Mouse (Mus musculus) embryonic facial prominence, embryonic 14.5 days (tissue): ENCODE results near the gene Pacs1. TPM values are rescaled to one million over a fixed set of nuclear protein-coding genes. Genes with fewer than 3 reads are reported as not detected.
"Not testable (repeated sequence)": the region's sequence is repeated elsewhere in the genome, so short reads cannot be mapped to it uniquely, and the experiment has no call there.

Source experiments
- ATAC-seq: fragments of 200-750 bp; cut with Nextera tagmentation; 2 replicates; pipeline ENCODE4 v1.8.0; 2017; ENCODE audit warnings: low read depth, moderate number of reproducible peaks, moderate TSS enrichment
- DNase-seq: peaks from one replicate; pipeline ENCODE4 v3.0.0-alpha.2; 2015; ENCODE audit warnings: low spot score
- H3K27ac ChIP-seq: fragments of 300-500 bp; sonication (generic); replicated peaks from 2 replicates; pipeline ENCODE4 v1.5.1; 2014; ENCODE audit warnings: low read depth, mild to moderate bottlenecking, low read length, moderate library complexity
- H3K27me3 ChIP-seq: fragments of 300-500 bp; sonication (generic); replicated peaks from 2 replicates; pipeline ENCODE4 v1.6.1; 2014; ENCODE audit warnings: low read length; ENCODE audit not compliant: control insufficient read depth, insufficient read depth
- H3K36me3 ChIP-seq: fragments of 300-500 bp; sonication (generic); 2 replicates; pipeline ENCODE4 v1.6.1; 2014; ENCODE audit warnings: low read length, mixed read lengths; ENCODE audit not compliant: control insufficient read depth, insufficient read depth
- H3K4me1 ChIP-seq: fragments of 300-500 bp; sonication (generic); 2 replicates; pipeline ENCODE4 v1.6.1; 2014; ENCODE audit warnings: antibody characterized with exemption, low read length; ENCODE audit not compliant: control insufficient read depth, insufficient read depth
- H3K4me2 ChIP-seq: fragments of 300-500 bp; sonication (generic); 2 replicates; pipeline ENCODE4 v1.6.1; 2014; ENCODE audit warnings: low read depth, mild to moderate bottlenecking, low read length, moderate library complexity, mixed read lengths
- H3K4me3 ChIP-seq: fragments of 300-500 bp; sonication (generic); 2 replicates; pipeline ENCODE4 v1.5.1; 2014; ENCODE audit warnings: low read depth, mild to moderate bottlenecking, low read length
- H3K9ac ChIP-seq: fragments of 300-500 bp; sonication (generic); 2 replicates; pipeline ENCODE4 v1.6.1; 2014; ENCODE audit warnings: low read depth, mild to moderate bottlenecking, low read length, moderate library complexity, mixed read lengths
- H3K9me3 ChIP-seq: fragments of 300-500 bp; sonication (generic); 2 replicates; pipeline ENCODE4 v1.6.1; 2016; ENCODE audit warnings: low read length; ENCODE audit not compliant: control insufficient read depth
- WGBS: fragments of 180-500 bp; shearing (Covaris S2); extraction: QIAGEN DNeasy Blood & Tissue Kit; methylation state at CpG from one replicate; pipeline ENCODE4 v1.1.7; 2014; 5-methylcytosine and 5-hydroxymethylcytosine counted together
- polyA plus RNA-seq: library from polyadenylated mRNA; unstranded; fragments of >200 nt; fragmentation: Nextera tagmentation; extraction: Ambion mirVana; gene quantifications from 2 replicates; pipeline ENCODE4 v1.2.1, GENCODE M21; 2014

Gene Pacs1
- polyA plus RNA-seq, 1 experiment from 2014 or later: 28.1 TPM

DNA sequence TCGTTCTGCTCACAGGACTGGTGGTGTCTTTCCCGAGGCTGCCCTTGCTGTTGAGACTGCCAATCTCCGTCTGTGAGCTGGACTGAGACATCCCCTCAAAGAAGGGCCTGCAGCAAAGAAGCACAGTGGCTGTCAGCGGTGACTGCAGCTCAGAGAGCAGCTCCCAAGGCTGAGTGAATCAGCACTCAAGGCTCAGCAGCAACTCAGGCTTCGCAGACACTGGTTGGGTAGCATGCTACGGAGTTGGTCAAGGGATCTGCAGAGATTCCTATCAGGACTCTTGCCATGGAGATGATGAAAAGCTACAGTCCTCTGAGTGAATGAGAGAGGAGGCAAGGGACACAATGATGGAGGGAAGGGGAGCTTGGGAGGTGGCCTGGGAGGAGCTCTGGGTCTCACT, 120.7 kb downstream of the Pacs1 start:
- no peak for DNase-seq
- H3K4me2 ChIP-seq: no peak overlapping the region
- no peak overlapping the region for H3K9ac ChIP-seq
- no peaks in the 10 kb centered on the region for H3K9me3 ChIP-seq
- no peak for ATAC-seq
- 93% methylated on average over 6 of the region's 6 CpGs for WGBS
- no peak overlapping the region for H3K27ac ChIP-seq
- no peak overlapping the region for H3K4me3 ChIP-seq
- peaks cover 38% of the 10 kb centered on the region for H3K36me3 ChIP-seq
- no peaks in the 10 kb centered on the region for H3K4me1 ChIP-seq
- no peaks in the 10 kb centered on the region for H3K27me3 ChIP-seq

DNA sequence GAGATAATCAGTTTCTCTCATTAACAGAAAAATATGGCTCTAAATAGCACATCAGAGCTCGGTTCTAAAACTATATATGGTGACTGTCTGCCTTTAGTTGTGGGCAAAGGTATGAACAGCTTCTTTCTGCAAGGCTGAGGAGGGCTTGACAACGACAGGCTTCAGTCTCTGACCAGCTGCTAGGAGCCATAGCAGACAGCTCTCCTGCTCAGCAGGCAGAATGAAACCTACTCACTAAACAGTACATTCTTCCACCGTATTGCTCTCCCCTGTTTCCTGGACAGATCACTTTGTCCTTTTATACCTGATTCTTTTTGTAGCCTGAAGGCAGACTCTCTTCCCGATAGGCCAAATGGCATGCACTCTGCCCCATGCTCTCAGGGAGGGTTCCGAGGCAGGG, 121.2 kb downstream of the Pacs1 start:
- 74% methylated on average over 5 of the region's 5 CpGs for WGBS
- Histone ChIP-seq H3K4me2 (no peak overlapping the region), H3K27me3 (no peaks in the 10 kb centered on the region), H3K36me3 (peaks cover 38% of the 10 kb centered on the region), H3K9ac (no peak overlapping the region), H3K4me1 (no peaks in the 10 kb centered on the region), H3K9me3 (no peaks in the 10 kb centered on the region), H3K27ac (no peak overlapping the region), H3K4me3 (no peak overlapping the region)
- DNase-seq (no peak), ATAC-seq (no peak)

- no peak for ATAC-seq
- Histone ChIP-seq H3K27ac (no peak overlapping the region), H3K4me2 (no peak overlapping the region), H3K9me3 (no peaks in the 10 kb centered on the region), H3K4me3 (no peak overlapping the region), H3K9ac (no peak overlapping the region), H3K27me3 (no peaks in the 10 kb centered on the region), H3K36me3 (peaks cover 38% of the 10 kb centered on the region), H3K4me1 (no peaks in the 10 kb centered on the region)
- DNase-seq: peak; percentile 54
- WGBS: 42% methylated on average over 3 of the region's 3 CpGs
Observed at GRCm38 (mm10) chr19:5151331-5151730, 121.6 kb downstream of the Pacs1 start.

DNA sequence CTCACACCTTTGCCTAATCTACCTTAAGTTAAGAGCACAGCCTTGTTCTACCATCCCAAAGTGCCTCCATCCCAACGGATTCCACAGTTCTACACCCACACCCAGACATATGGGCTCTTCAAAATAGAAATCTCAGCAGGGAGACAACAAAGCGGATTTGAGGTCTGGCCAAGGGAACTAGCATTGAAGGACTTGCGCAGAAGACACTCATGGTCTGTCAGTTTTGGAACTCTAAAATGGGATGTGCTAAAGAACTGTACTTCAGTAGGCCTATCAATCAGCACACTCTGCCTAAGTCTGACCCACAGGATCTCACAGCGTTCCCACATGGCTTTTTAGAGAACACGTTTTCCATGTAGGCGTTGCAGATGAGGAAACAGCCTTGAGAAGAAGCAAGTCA, 122.6 kb downstream of the Pacs1 start:
- Histone ChIP-seq H3K27ac (no peak overlapping the region), H3K4me1 (no peaks in the 10 kb centered on the region), H3K9ac (no peak overlapping the region), H3K36me3 (peaks cover 35% of the 10 kb centered on the region), H3K4me3 (no peak overlapping the region), H3K9me3 (no peaks in the 10 kb centered on the region), H3K4me2 (no peak overlapping the region), H3K27me3 (no peaks in the 10 kb centered on the region)
- 92% methylated on average over 6 of the region's 6 CpGs for WGBS
- ATAC-seq: no peak
- no peak for DNase-seq

DNA sequence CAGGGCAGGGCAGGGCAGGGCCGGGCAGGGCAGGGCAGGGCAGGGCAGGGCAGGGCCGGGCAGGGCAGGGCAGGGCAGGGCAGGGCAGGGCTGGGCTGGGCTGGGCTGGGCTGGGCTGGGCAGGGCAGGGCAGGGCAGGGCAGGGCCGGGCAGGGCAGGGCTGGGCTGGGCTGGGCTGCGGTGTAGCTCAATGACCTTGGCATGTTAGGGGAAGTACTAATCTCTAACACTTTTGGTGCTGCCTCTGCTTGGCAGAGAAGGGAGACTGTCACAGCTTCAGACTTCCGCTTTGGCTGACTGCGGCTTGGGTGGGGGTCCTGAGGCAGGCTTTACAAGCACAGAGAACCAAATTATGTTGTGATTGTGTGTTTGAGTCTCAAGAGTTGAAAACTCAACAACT, 123.9 kb downstream of the Pacs1 start:
- H3K27ac ChIP-seq, H3K9me3 ChIP-seq, ATAC-seq, H3K4me2 ChIP-seq, H3K27me3 ChIP-seq, H3K4me1 ChIP-seq, H3K9ac ChIP-seq, DNase-seq, H3K4me3 ChIP-seq: not testable (repeated sequence)
- peaks cover 48% of the 10 kb centered on the region for H3K36me3 ChIP-seq
- 98% methylated on average over 3 of the region's 6 CpGs for WGBS

GRCm38 (mm10) chr19:5139640-5140039, 133.3 kb downstream of the Pacs1 start:
- H3K9me3 ChIP-seq: no peaks in the 10 kb centered on the region
- H3K27ac ChIP-seq: no peak overlapping the region
- H3K27me3 ChIP-seq: no peaks in the 10 kb centered on the region
- ATAC-seq (peak; percentile 44; the same call in 1 of the 2 replicates), DNase-seq (peak; percentile 65)
- H3K4me1 ChIP-seq: no peaks in the 10 kb centered on the region
- no peak overlapping the region for H3K4me2 ChIP-seq
- 4% methylated on average over 2 of the region's 2 CpGs for WGBS
- peaks cover 71% of the 10 kb centered on the region for H3K36me3 ChIP-seq
- no peak overlapping the region for H3K9ac ChIP-seq
- H3K4me3 ChIP-seq: no peak overlapping the region

- H3K4me3 ChIP-seq: no peak overlapping the region
- H3K27me3 ChIP-seq: no peaks in the 10 kb centered on the region
- H3K9ac ChIP-seq: no peak overlapping the region
- H3K9me3 ChIP-seq: no peaks in the 10 kb centered on the region
- H3K27ac ChIP-seq: no peak overlapping the region
- H3K4me2 ChIP-seq: no peak overlapping the region
- 73% methylated on average over 4 of the region's 4 CpGs for WGBS
- ATAC-seq: no peak
- no peaks in the 10 kb centered on the region for H3K4me1 ChIP-seq
- no peak for DNase-seq
- H3K36me3 ChIP-seq: peaks cover 30% of the 10 kb centered on the region
Observed at GRCm38 (mm10) chr19:5131237-5131636, 141.7 kb downstream of the Pacs1 start.

GRCm38 (mm10) chr19:5129770-5130169, 143.1 kb downstream of the Pacs1 start:
- peaks cover 16% of the 10 kb centered on the region for H3K36me3 ChIP-seq
- DNase-seq: no peak
- no peaks in the 10 kb centered on the region for H3K27me3 ChIP-seq
- no peak overlapping the region for H3K4me2 ChIP-seq
- ATAC-seq: no peak
- H3K4me3 ChIP-seq: no peak overlapping the region
- no peak overlapping the region for H3K9ac ChIP-seq
- no peaks in the 10 kb centered on the region for H3K4me1 ChIP-seq
- H3K27ac ChIP-seq: no peak overlapping the region
- no peaks in the 10 kb centered on the region for H3K9me3 ChIP-seq
- 60% methylated on average over 1 of the region's 1 CpGs for WGBS

DNA sequence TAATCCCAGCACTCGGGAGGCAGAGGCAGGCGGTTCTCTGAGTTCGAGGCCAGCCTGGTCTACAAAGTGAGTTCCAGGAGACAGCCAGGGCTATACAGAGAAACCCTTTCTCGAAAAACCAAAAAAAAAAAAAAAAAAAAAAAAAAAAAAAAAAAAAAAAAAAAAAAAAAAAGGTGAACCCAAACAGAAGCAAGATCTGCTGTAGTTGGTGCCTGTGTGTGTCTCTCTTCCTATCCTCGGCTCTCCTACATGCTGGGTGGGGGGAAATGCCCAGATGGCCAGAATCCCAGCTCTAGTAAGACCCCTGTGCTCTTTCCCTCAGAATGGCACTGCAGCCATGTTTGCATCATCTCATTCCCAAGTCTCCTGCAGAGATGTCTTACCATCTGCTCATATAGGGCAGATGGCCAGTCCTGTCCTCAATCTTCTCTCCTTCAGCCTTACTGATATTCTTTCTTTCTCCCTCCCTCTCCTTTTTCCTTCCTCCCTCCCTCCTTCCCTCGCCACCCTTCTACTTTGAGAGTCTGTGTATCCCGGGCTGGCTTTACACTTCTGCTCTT, 148.8 kb downstream of the Pacs1 start:
- no peak overlapping the region for H3K27ac ChIP-seq
- no peak for ATAC-seq
- no peak overlapping the region for H3K4me3 ChIP-seq
- WGBS: 69% methylated on average over 7 of the region's 7 CpGs
- no peaks in the 10 kb centered on the region for H3K27me3 ChIP-seq
- DNase-seq: no peak
- H3K4me1 ChIP-seq: no peaks in the 10 kb centered on the region
- no peaks in the 10 kb centered on the region for H3K9me3 ChIP-seq
- H3K9ac ChIP-seq: no peak overlapping the region
- no peak overlapping the region for H3K4me2 ChIP-seq
- H3K36me3 ChIP-seq: no peaks in the 10 kb centered on the region
